Mouse (Mus musculus) lung, postnatal 0 days (tissue): ENCODE measurements around the gene Fgf15. TPM values are rescaled to one million over a fixed set of nuclear protein-coding genes. Genes with fewer than 3 reads are reported as not detected.
"Not testable (repeated sequence)": the region's sequence is repeated elsewhere in the genome, so short reads cannot be mapped to it uniquely, and the experiment has no call there.

Experiments
- ATAC-seq: fragments of 200-750 bp; cut with Nextera tagmentation; 2 replicates; pipeline ENCODE4 v1.8.0; 2017; ENCODE audit warnings: moderate library complexity
- DNase-seq: peaks from one replicate; pipeline ENCODE4 v3.0.0-alpha.2; 2016; ENCODE audit warnings: low spot score
- H3K27ac ChIP-seq: fragments of 300-500 bp; sonication (generic); 2 replicates; pipeline ENCODE4 v1.5.1; 2014; ENCODE audit warnings: antibody characterized with exemption, mild to moderate bottlenecking, low read length, mixed read lengths
- H3K27me3 ChIP-seq: fragments of 300-500 bp; sonication (generic); replicated peaks from 2 replicates; pipeline ENCODE4 v1.6.1; 2014; ENCODE audit warnings: low read length, mixed read lengths; ENCODE audit not compliant: insufficient read depth
- H3K36me3 ChIP-seq: fragments of 300-500 bp; sonication (generic); 2 replicates; pipeline ENCODE4 v1.6.1; 2014; ENCODE audit warnings: low read length, mixed read lengths; ENCODE audit not compliant: insufficient read depth
- H3K4me1 ChIP-seq: fragments of 300-500 bp; sonication (generic); 2 replicates; pipeline ENCODE4 v1.6.1; 2014; ENCODE audit warnings: antibody characterized with exemption, low read depth, low read length, mixed read lengths; ENCODE audit not compliant: insufficient read depth
- H3K4me2 ChIP-seq: fragments of 300-500 bp; sonication (generic); replicated peaks from 2 replicates; pipeline ENCODE4 v1.6.1; 2014; ENCODE audit warnings: low read depth, mild to moderate bottlenecking, low read length, moderate library complexity, mixed read lengths
- H3K4me3 ChIP-seq: fragments of 300-500 bp; sonication (generic); 2 replicates; pipeline ENCODE4 v1.5.1; 2014; ENCODE audit warnings: low read depth, low read length
- H3K9ac ChIP-seq: fragments of 300-500 bp; sonication (generic); replicated peaks from 2 replicates; pipeline ENCODE4 v1.6.1; 2014; ENCODE audit warnings: low read depth, mild to moderate bottlenecking
- H3K9me3 ChIP-seq: fragments of 300-500 bp; sonication (generic); 2 replicates; pipeline ENCODE4 v1.6.1; 2016; ENCODE audit warnings: low read length, mixed read lengths
- CTCF ChIP-seq: IDR thresholded peaks from 2 replicates; pipeline ENCODE4 v1.5.1; 2016; ENCODE audit warnings: antibody characterized with exemption, mild to moderate bottlenecking
- EP300 ChIP-seq: IDR thresholded peaks from 2 replicates; pipeline ENCODE4 v1.6.1; 2016; ENCODE audit warnings: antibody characterized with exemption, mild to moderate bottlenecking, control low read depth
- WGBS: fragments of 180-500 bp; shearing (Covaris S2); extraction: QIAGEN DNeasy Blood & Tissue Kit; methylation state at CpG from one replicate; pipeline ENCODE4 v1.1.7; 2014; 5-methylcytosine and 5-hydroxymethylcytosine counted together
- polyA plus RNA-seq: library from polyadenylated mRNA; unstranded; fragments of >200 nt; fragmentation: Nextera tagmentation; extraction: Ambion mirVana; gene quantifications from 2 replicates; pipeline ENCODE4 v1.2.1, GENCODE M21; 2015

The Fgf15 gene
- polyA plus RNA-seq, 1 experiment from 2014 or later = not detected

GRCm38 (mm10) chr7:144894191-144894590 is 2.1 kb upstream of the Fgf15 start:
- TF ChIP-seq EP300 = no peak
- peak; percentile 58 for TF ChIP-seq CTCF
- Histone ChIP-seq H3K4me1 (peaks cover 14% of the 10 kb centered on the region; the same call in 1 of the 2 replicates), H3K4me2 (no peak overlapping the region), H3K9me3 (no peaks in the 10 kb centered on the region), H3K27me3 (peaks cover 50% of the 10 kb centered on the region), H3K27ac (no peak overlapping the region), H3K9ac (no peak overlapping the region), H3K4me3 (no peak overlapping the region), H3K36me3 (no peaks in the 10 kb centered on the region)
- peak; percentile 43 for DNase-seq
- no peak for ATAC-seq
- 10% methylated on average over 5 of the region's 5 CpGs for WGBS

DNA sequence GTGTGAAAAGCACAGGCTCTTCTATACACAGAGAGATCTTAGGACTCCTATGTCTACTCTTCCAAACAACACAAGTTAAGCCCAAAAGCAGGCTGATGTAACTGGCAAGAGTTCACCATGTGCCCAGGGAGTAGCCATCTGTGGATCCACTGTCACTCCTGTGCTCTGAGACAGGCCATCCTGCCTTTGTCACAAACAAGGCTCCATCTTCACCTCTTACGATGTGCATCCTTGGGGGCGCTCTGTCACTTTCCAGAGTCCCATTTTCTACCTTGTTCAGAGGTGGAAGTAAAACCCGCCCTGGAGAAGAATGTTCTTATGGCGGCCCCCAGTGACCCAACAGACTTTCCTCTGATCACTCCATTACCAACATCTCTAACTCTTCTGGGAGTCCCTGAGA is 1.6 kb upstream of the Fgf15 start:
- Histone ChIP-seq H3K27me3 (peaks cover 51% of the 10 kb centered on the region), H3K4me1 (peaks cover 14% of the 10 kb centered on the region; the same call in 1 of the 2 replicates), H3K9ac (no peak overlapping the region), H3K4me2 (no peak overlapping the region), H3K27ac (no peak overlapping the region), H3K36me3 (no peaks in the 10 kb centered on the region), H3K4me3 (no peak overlapping the region), H3K9me3 (no peaks in the 10 kb centered on the region)
- no peak for DNase-seq
- WGBS = 5% methylated on average over 4 of the region's 4 CpGs
- no peak for ATAC-seq
- TF ChIP-seq EP300 (no peak), CTCF (no peak)

DNA sequence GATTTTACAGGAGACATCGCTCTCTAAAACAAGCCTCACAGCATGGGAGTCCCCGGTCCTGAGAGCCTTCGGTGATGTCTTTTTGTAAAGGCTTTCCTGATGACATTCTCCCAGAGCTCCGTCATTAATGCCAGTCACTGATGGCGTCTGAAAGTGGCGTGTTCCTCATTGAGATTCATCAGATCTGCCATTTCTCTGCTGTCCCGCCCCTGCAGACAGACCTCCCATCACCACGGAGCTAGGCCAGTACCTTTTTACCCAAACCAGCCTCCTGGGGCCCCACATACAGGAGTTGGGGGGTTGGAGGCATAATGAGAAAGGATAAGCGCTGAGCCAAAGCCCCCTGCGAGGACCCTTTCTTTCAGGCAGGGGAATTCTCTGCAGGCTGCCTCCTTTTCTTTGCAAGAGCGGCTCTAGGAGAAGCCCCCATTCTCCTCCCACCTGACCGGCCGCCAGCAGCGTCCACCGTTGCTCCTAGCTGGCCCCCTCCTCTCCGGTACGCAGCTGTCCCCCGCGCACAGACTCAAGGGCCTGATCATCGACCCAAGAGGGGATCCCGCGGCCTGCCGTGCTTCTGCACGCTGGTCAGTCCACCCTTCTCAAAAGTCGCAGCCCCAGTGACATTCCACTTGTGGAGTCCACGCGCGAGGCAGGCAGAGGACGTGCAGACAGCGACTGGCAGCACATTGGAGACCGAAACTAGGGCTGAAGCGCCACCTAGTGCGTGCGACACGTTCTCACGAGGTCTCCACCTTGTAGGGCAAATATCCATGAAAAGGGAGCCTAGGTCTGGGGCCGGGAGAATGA is 823 bp upstream of the Fgf15 start:
- under 1% methylated on average over 34 of the region's 37 CpGs for WGBS
- H3K4me1 ChIP-seq = peaks cover 14% of the 10 kb centered on the region; the same call in 1 of the 2 replicates

DNA sequence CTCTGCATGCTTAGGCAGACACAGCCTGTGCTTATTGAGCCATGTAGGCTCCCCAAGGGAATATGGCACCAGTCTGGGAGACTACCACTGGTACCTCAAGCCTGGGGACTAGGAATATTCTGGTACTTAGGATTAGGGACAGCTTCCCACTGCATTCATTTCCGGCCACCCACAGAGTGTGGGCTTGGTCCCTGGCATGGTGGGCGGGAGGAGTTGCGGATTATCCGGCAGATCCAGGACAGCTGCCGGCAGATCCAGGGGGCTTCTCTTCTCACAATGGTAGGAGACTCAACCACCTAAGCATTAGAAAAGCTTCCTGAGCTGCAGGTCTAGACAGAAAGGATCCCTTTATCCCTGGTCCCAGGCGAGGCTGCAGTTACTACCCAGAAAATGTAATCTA is 2.2 kb downstream of the Fgf15 start:
- H3K27me3 ChIP-seq = peaks cover 51% of the 10 kb centered on the region

More for the DNA sequence above, 823 bp upstream of the Fgf15 start:
- no peak overlapping the region for H3K9ac ChIP-seq
- H3K4me3 ChIP-seq = peak overlapping the region; percentile 33
- ATAC-seq (peak; percentile 82), DNase-seq (peak; percentile 83)
- H3K4me2 ChIP-seq = peak overlapping the region; percentile 61
- H3K9me3 ChIP-seq = no peaks in the 10 kb centered on the region
- H3K27ac ChIP-seq = no peak overlapping the region
- no peaks in the 10 kb centered on the region for H3K36me3 ChIP-seq
- no peak for TF ChIP-seq EP300
- peak; percentile 90 for TF ChIP-seq CTCF
- peaks cover 51% of the 10 kb centered on the region for H3K27me3 ChIP-seq

GRCm38 (mm10) chr7:144905514-144905913 is 9.2 kb downstream of the Fgf15 start:
- H3K27ac ChIP-seq, H3K9ac ChIP-seq, ATAC-seq, H3K36me3 ChIP-seq, H3K4me1 ChIP-seq, DNase-seq, H3K9me3 ChIP-seq, H3K4me2 ChIP-seq, H3K4me3 ChIP-seq, H3K27me3 ChIP-seq: not testable (repeated sequence)
- TF ChIP-seq CTCF = peak; percentile 36
- 90% methylated on average over 3 of the region's 3 CpGs for WGBS

More for the DNA sequence above, 2.2 kb downstream of the Fgf15 start:
- no peaks in the 10 kb centered on the region for H3K36me3 ChIP-seq
- no peaks in the 10 kb centered on the region for H3K9me3 ChIP-seq
- H3K27ac ChIP-seq = no peak overlapping the region
- no peak overlapping the region for H3K4me2 ChIP-seq
- no peak overlapping the region for H3K4me3 ChIP-seq
- 65% methylated on average over 6 of the region's 6 CpGs for WGBS
- no peak overlapping the region for H3K9ac ChIP-seq
- TF ChIP-seq EP300 = no peak
- no peak for TF ChIP-seq CTCF
- peaks cover 14% of the 10 kb centered on the region; the same call in 1 of the 2 replicates for H3K4me1 ChIP-seq
- DNase-seq (no peak), ATAC-seq (no peak)

DNA sequence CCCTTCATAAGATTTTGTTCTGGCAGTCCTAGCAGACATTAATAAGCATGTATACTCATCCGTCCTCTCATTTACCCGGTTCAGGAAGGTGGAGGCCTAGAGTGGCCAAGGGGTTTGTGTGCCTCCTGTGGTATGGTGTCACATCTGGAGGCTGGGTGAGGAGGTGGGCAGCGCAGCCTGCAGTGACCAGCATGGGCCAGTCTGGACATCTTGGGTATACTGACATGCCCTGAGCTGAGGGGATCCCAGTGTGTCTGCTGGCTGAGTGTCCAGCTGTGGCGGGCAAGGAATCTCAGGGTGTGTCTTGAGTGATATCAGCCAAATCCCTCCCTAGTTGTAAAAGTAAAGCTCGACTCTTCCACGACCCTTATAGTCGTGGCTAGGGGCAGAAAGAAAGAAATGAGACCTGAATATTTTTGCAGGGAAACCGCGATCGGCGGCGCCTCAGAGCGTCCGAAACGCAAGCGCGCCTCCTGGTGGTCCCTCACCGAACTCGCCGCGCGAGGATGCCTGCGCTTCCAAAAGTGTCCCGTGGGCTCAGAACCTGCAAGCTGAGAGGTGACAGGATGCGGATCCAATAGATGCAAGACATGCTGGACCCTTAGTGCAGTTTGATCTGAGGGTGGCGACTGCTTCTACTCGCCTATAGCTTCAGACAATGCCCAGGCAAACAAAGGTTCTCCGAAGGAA is 10.5 kb downstream of the Fgf15 start:
- TF ChIP-seq CTCF (peak; percentile 86), EP300 (no peak)
- no peak overlapping the region for H3K4me2 ChIP-seq

More for the DNA sequence above, 10.5 kb downstream of the Fgf15 start:
- no peaks in the 10 kb centered on the region for H3K27me3 ChIP-seq
- DNase-seq (peak; percentile 68), ATAC-seq (peak; percentile 46)
- WGBS = 11% methylated on average over 28 of the region's 28 CpGs
- H3K36me3 ChIP-seq = no peaks in the 10 kb centered on the region
- H3K9me3 ChIP-seq = no peaks in the 10 kb centered on the region
- no peaks in the 10 kb centered on the region for H3K4me1 ChIP-seq
- no peak overlapping the region for H3K4me3 ChIP-seq
- H3K27ac ChIP-seq = no peak overlapping the region
- no peak overlapping the region for H3K9ac ChIP-seq
